Comparison of ENCODE assay signal across 13 mouse cellular contexts in genomic region chr7:144111026-144111604, GRCm38 (mm10).
DNase-seq lines count a peak whose midpoint lies in the region; ATAC-seq and TF ChIP-seq lines count a peak whose summit lies in the region.
"Had no signal": no experiment of that assay in that cellular context is flagged by ENCODE, and none has a peak within 500 bp of the region (broad histone marks: within the 10 kb centered on the region; RNA-seq: fewer than 3 reads in every experiment).

No protein-coding gene starts in this region.

- H3K27ac ChIP-seq in embryonic facial prominence, embryonic 14.5 days (replicated peaks; ENCODE audit: low read depth, low read length): no peak overlapping the region
- no peak overlapping the region for H3K27ac ChIP-seq in embryonic facial prominence, embryonic 10.5 days (replicated peaks)
- H3K27ac ChIP-seq in hindbrain, embryonic 10.5 days: peak overlapping the region; percentile 30; the same call in 1 of the 2 replicates
- no peak overlapping the region for H3K27ac ChIP-seq in hindbrain, embryonic 14.5 days
- H3K27ac ChIP-seq in midbrain, embryonic 15.5 days: peak overlapping the region; percentile 46; the same call in 1 of the 2 replicates
- no peak overlapping the region for H3K27ac ChIP-seq in intestine, embryonic 16.5 days (ENCODE audit: low read length)
- no peak overlapping the region for H3K27ac ChIP-seq in intestine, postnatal 0 days (ENCODE audit: low read depth, low read length)

- H3K36me3 ChIP-seq in embryonic facial prominence, embryonic 14.5 days (ENCODE audit: control insufficient read depth, insufficient read depth, low read length): no peaks in the 10 kb centered on the region
- no peaks in the 10 kb centered on the region for H3K36me3 ChIP-seq in embryonic facial prominence, embryonic 10.5 days (replicated peaks)
- H3K36me3 ChIP-seq in hindbrain, embryonic 10.5 days: no peaks in the 10 kb centered on the region
- H3K36me3 ChIP-seq in hindbrain, embryonic 14.5 days (replicated peaks; ENCODE audit: control insufficient read depth, insufficient read depth): no peaks in the 10 kb centered on the region
- H3K36me3 ChIP-seq in midbrain, embryonic 15.5 days (replicated peaks): no peaks in the 10 kb centered on the region
- no peaks in the 10 kb centered on the region for H3K36me3 ChIP-seq in intestine, embryonic 16.5 days (ENCODE audit: control insufficient read depth, insufficient read depth, low read length)
- no peaks in the 10 kb centered on the region for H3K36me3 ChIP-seq in intestine, postnatal 0 days (ENCODE audit: control insufficient read depth, insufficient read depth)

- 47% methylated on average over 4 of the region's 4 CpGs for WGBS in embryonic facial prominence, embryonic 14.5 days
- WGBS in embryonic facial prominence, embryonic 10.5 days: 61% methylated on average over 4 of the region's 4 CpGs
- 52% methylated on average over 4 of the region's 4 CpGs for WGBS in hindbrain, embryonic 10.5 days
- 34% methylated on average over 4 of the region's 4 CpGs for WGBS in hindbrain, embryonic 14.5 days
- WGBS in midbrain, embryonic 15.5 days: 30% methylated on average over 4 of the region's 4 CpGs
- 46% methylated on average over 4 of the region's 4 CpGs for WGBS in intestine, embryonic 16.5 days
- 60% methylated on average over 4 of the region's 4 CpGs for WGBS in intestine, postnatal 0 days

- H3K9ac ChIP-seq in embryonic facial prominence, embryonic 14.5 days (ENCODE audit: low read depth, low read length): no peak overlapping the region
- no peak overlapping the region for H3K9ac ChIP-seq in hindbrain, embryonic 14.5 days
- H3K9ac ChIP-seq in midbrain, embryonic 15.5 days: no peak overlapping the region
- no peak overlapping the region for H3K9ac ChIP-seq in intestine, embryonic 16.5 days (ENCODE audit: low read depth, low read length)
- no peak overlapping the region for H3K9ac ChIP-seq in intestine, postnatal 0 days (ENCODE audit: low read depth, low read length)

- no peak for ATAC-seq in embryonic facial prominence, embryonic 14.5 days (ENCODE audit: low read depth)
- no peak for ATAC-seq in hindbrain, embryonic 14.5 days (ENCODE audit: low FRiP score)
- ATAC-seq in midbrain, embryonic 15.5 days (replicated peaks): 0 out of 2 replicates have a peak, but pooled peaks have one; percentile 27
- no peak for ATAC-seq in intestine, embryonic 16.5 days
- no peak for ATAC-seq in intestine, postnatal 0 days

- no peak overlapping the region for H3K4me2 ChIP-seq in embryonic facial prominence, embryonic 14.5 days (ENCODE audit: low read depth, low read length)
- H3K4me2 ChIP-seq in hindbrain, embryonic 14.5 days (replicated peaks): no peak overlapping the region
- no peak overlapping the region for H3K4me2 ChIP-seq in midbrain, embryonic 15.5 days
- H3K4me2 ChIP-seq in intestine, embryonic 16.5 days (ENCODE audit: low read depth, low read length): no peak overlapping the region
- H3K4me2 ChIP-seq in intestine, postnatal 0 days (replicated peaks; ENCODE audit: low read depth): no peak overlapping the region
- H3K4me2 ChIP-seq: heart, embryonic 11.5 days had no signal

- H3K9me3 ChIP-seq in embryonic facial prominence, embryonic 14.5 days (ENCODE audit: control insufficient read depth, low read length): no peaks in the 10 kb centered on the region
- no peaks in the 10 kb centered on the region for H3K9me3 ChIP-seq in embryonic facial prominence, embryonic 10.5 days
- H3K9me3 ChIP-seq in hindbrain, embryonic 10.5 days: no peaks in the 10 kb centered on the region
- H3K9me3 ChIP-seq in hindbrain, embryonic 14.5 days (ENCODE audit: control insufficient read depth, low read length): no peaks in the 10 kb centered on the region
- no peaks in the 10 kb centered on the region for H3K9me3 ChIP-seq in midbrain, embryonic 15.5 days
- H3K9me3 ChIP-seq in intestine, embryonic 16.5 days (ENCODE audit: control insufficient read depth, low read length): no peaks in the 10 kb centered on the region
- no peaks in the 10 kb centered on the region for H3K9me3 ChIP-seq in intestine, postnatal 0 days (ENCODE audit: control insufficient read depth)

- no peaks in the 10 kb centered on the region for H3K27me3 ChIP-seq in embryonic facial prominence, embryonic 14.5 days (replicated peaks; ENCODE audit: control insufficient read depth, insufficient read depth, low read length)
- no peaks in the 10 kb centered on the region for H3K27me3 ChIP-seq in embryonic facial prominence, embryonic 10.5 days (replicated peaks; ENCODE audit: low read depth, poor library complexity, severe bottlenecking)
- H3K27me3 ChIP-seq in hindbrain, embryonic 10.5 days (ENCODE audit: insufficient read depth, poor library complexity, severe bottlenecking): 0 out of 2 replicates have a peak, but pooled peaks cover 4% of the 10 kb centered on the region
- H3K27me3 ChIP-seq in hindbrain, embryonic 14.5 days (ENCODE audit: control insufficient read depth, insufficient read depth, low read length): no peaks in the 10 kb centered on the region
- H3K27me3 ChIP-seq in midbrain, embryonic 15.5 days (replicated peaks): no peaks in the 10 kb centered on the region
- no peaks in the 10 kb centered on the region for H3K27me3 ChIP-seq in intestine, embryonic 16.5 days (replicated peaks; ENCODE audit: control insufficient read depth, insufficient read depth, low read length)
- H3K27me3 ChIP-seq in intestine, postnatal 0 days (replicated peaks; ENCODE audit: control insufficient read depth, insufficient read depth, low read length): no peaks in the 10 kb centered on the region

- peak; percentile 9 for DNase-seq in embryonic facial prominence, embryonic 14.5 days (ENCODE audit: low spot score)
- no peak for DNase-seq in embryonic facial prominence, embryonic 10.5 days (ENCODE audit: low spot score)
- DNase-seq in hindbrain, embryonic 10.5 days (ENCODE audit: low spot score): no peak
- DNase-seq in hindbrain, embryonic 14.5 days (ENCODE audit: low spot score): no peak
- peak; percentile 51 for DNase-seq in brain, embryonic 14.5 days (ENCODE audit: low read depth)
- DNase-seq: cerebellum, postnatal 36 days; kidney, postnatal 14 days; layer of hippocampus, adult 9-11 months; lung, postnatal 4 days had no signal

- TF ChIP-seq CTCF in brain, embryonic 14.5 days (IDR thresholded peaks at IDR 0.05; ENCODE audit: borderline replicate concordance, extremely low read depth, insufficient read depth, insufficient read length): no peak
- no peak for TF ChIP-seq CTCF in intestine, postnatal 0 days (IDR thresholded peaks at IDR 0.05; ENCODE audit: low read depth)

- H3K4me3 ChIP-seq in embryonic facial prominence, embryonic 14.5 days (ENCODE audit: low read depth, low read length): no peak overlapping the region
- H3K4me3 ChIP-seq in embryonic facial prominence, embryonic 10.5 days: no peak overlapping the region
- H3K4me3 ChIP-seq in hindbrain, embryonic 10.5 days: no peak overlapping the region
- H3K4me3 ChIP-seq in hindbrain, embryonic 14.5 days (replicated peaks; ENCODE audit: low read length): no peak overlapping the region
- H3K4me3 ChIP-seq in midbrain, embryonic 15.5 days: no peak overlapping the region
- no peak overlapping the region for H3K4me3 ChIP-seq in intestine, embryonic 16.5 days (ENCODE audit: low read length)
- H3K4me3 ChIP-seq in intestine, postnatal 0 days (ENCODE audit: low read depth, low read length): no peak overlapping the region

- TF ChIP-seq POLR2A in brain, embryonic 14.5 days (IDR thresholded peaks at IDR 0.05; ENCODE audit: borderline replicate concordance, extremely low read depth, insufficient read depth, insufficient read length, poor library complexity, severe bottlenecking): no peak

- no peaks in the 10 kb centered on the region for H3K4me1 ChIP-seq in embryonic facial prominence, embryonic 14.5 days (ENCODE audit: control insufficient read depth, insufficient read depth, low read length)
- peaks cover 22% of the 10 kb centered on the region for H3K4me1 ChIP-seq in embryonic facial prominence, embryonic 10.5 days
- H3K4me1 ChIP-seq in hindbrain, embryonic 10.5 days (replicated peaks): peaks cover 54% of the 10 kb centered on the region
- peaks cover 22% of the 10 kb centered on the region for H3K4me1 ChIP-seq in hindbrain, embryonic 14.5 days (replicated peaks; ENCODE audit: control insufficient read depth, insufficient read depth, low read length)
- peaks cover 27% of the 10 kb centered on the region for H3K4me1 ChIP-seq in midbrain, embryonic 15.5 days
- no peaks in the 10 kb centered on the region for H3K4me1 ChIP-seq in intestine, embryonic 16.5 days (ENCODE audit: control insufficient read depth, insufficient read depth, low read length)
- no peaks in the 10 kb centered on the region for H3K4me1 ChIP-seq in intestine, postnatal 0 days (replicated peaks; ENCODE audit: control insufficient read depth, insufficient read depth, low read length)

Comparison
In these comparisons a context has a peak if more than half of its experiments do, and no peak if none do; other contexts are left out.
1. DNase-seq: peak in embryonic facial prominence, embryonic 14.5 days (single experiment) and brain, embryonic 14.5 days (single experiment); none in embryonic facial prominence, embryonic 10.5 days (single experiment), hindbrain, embryonic 10.5 days (single experiment) and hindbrain, embryonic 14.5 days (single experiment).
2. H3K27ac ChIP-seq: peak in hindbrain, embryonic 10.5 days (single experiment) and midbrain, embryonic 15.5 days (single experiment); none in embryonic facial prominence, embryonic 14.5 days (single experiment), embryonic facial prominence, embryonic 10.5 days (single experiment), hindbrain, embryonic 14.5 days (single experiment), intestine, embryonic 16.5 days (single experiment) and intestine, postnatal 0 days (single experiment).